Mouse (Mus musculus) spleen, adult 12 weeks (tissue): ENCODE data around the gene Ttll13.

Experiments
- DNase-seq: peaks from one replicate; pipeline ENCODE4 v3.0.0; 2022; ENCODE audit warnings: low spot score

Ttll13 gene

DNA sequence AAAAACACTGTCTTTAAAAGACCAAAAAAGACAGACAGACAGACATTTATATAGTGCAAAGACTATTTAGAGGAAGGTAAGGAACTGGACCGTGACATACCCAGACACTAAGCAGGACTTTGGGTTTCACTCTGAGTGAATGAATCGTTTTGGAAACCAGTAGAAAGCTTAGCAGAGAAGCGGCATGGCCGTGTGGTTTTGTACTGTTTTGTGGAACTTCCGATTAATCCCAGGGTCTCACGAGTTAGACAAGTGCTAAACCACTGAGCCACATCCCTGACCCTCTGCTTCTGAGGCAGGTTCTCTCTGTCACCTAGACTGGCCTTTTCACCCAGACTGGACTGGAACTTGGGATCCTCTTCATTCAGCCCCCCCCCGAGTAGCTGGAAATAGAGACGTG, 31.7 kb upstream of the Ttll13 start:
- DNase-seq: no peak

DNA sequence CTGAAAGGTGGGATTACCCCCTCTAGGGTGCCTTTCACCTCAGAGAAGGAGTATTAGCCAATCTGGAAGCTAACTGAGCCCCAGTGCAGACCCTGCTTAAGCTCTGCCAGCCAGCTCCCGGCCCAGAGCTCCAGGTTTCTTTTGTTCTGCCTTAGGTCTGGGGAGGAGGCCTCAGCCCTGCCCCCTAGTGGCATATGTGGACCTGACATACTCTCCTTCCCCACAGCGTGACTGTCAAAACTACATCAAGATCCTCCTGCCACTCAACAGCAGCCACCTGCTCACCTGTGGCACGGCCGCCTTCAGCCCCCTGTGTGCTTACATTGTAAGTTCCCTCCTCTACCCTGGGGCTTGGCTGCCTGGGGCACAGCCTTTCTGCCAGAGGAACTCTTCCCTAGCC, 30.8 kb upstream of the Ttll13 start:
- DNase-seq: peak; percentile 68

DNA sequence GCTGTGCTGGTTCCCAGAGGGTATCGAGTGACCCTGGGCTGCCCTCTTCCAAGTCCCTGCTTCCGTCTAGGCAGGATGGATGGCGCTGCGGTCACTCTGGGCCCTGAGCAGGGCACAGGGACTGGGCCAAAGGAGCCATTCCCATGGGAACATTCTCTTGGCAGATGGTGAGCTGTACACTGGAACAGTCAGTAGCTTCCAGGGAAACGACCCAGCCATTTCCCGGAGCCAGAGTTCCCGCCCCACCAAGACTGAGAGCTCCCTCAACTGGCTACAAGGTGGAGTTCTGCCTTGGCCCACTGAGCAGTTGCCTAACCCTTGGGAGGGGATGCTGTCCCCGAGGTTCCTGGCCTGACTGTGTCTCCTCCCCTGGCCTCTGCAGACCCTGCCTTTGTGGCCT, 29.6 kb upstream of the Ttll13 start:
- no peak for DNase-seq

DNA sequence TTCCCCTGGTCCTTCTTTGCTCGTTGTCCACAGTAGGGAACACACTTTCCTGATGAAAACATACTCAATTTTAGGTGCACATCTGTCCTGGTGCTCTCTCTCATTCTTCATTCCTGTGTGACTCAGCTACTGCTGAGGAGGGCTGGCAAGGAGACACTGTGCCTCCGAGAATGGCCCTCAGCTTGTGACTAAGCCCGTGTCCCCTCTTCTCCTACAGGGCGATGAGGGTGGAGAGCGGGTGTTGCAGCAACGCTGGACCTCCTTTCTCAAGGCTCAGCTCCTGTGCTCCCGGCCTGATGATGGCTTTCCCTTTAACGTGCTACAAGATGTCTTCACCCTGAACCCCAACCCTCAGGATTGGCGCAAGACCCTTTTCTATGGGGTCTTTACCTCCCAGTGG, 27.5 kb upstream of the Ttll13 start:
- DNase-seq: no peak

DNA sequence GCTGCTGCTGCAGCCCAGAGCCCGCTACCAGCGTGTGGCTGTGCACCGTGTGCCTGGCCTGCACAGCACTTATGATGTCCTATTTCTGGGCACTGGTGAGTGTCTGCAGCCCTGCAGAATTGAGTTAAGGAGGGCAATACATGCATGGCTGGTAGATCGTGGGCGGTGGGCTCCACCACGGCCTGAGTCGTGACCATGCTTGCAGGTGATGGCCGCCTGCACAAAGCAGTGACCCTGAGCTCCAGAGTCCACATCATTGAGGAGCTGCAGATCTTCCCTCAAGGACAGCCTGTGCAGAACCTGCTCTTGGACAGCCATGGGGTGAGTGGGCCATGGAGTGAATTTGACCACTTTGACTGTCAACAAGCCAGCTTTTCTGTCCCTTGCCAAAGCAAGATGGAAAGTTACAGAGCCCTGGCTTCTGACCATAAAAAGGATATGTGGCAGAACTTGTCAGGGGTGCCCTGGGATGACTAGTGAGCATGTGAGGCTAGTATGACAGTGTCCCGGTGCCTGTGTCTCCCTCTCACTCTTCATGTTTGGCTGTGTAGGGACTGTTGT, 25.9 kb upstream of the Ttll13 start:
- no peak for DNase-seq

DNA sequence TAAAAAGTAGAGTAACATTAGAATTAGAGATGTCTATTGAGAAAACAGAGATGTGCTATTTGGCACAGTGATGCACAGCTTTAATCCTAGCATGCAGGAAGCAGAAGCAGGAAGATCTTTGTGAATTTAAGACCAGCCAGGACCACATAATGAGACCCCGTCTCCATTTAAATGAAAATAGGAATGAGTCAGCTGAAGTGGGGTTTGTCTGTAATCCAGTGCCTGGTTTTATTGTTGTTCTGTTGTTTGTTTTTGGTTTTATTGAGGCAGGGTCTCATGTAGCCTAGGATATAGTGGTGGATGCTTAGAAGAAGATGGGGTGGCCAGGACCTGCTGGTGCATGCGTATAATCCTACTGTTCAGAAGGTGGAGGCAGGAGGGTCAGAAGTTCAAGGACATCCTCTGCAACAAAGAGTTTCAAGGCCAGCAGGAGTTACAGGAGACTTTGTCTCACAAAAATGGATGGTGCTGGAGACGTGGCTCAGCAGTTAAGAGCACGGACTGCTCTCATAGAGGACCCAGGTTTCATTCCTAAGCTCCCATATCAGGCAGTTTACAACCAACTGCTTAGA, 24.9 kb upstream of the Ttll13 start:
- no peak for DNase-seq

DNA sequence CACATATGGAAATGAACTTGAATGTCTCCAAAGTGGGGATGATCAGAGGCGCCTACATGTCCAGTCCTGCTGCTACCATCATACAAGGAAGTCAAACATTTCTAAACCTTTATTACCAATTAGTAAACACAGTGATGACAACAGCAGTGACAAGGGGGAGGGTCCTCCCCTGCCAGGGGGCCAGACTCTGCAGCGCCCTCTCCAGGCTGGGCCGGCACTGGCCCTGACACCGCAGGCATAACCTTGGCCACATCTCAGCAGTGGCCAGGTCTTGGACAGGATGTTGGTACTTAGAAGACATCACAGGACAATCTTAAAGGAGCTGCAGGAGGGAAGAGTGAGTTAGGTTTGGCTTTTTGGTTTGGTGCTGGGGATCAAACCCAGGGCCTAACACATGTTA, 19.1 kb upstream of the Ttll13 start:
- no peak for DNase-seq

DNA sequence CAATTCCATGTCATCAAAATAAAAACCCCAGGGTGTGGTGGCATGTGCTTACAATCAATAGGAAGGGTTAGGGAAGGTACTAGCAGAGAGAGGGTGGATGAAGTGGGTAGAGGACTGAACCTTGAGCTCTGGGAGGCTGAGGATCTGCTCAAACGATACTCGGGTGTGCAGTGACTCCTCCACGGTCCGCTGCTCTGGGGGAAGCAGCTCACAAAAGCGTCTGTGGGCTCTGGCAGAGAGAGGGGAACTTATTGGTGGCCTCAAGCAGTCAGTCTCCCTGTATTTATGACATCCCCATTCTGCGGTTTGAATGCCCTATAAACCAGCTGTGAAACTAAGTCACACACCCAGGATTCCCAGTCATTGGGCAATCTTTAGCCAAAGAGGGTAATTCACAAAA, 16.0 kb upstream of the Ttll13 start:
- DNase-seq: no peak

DNA sequence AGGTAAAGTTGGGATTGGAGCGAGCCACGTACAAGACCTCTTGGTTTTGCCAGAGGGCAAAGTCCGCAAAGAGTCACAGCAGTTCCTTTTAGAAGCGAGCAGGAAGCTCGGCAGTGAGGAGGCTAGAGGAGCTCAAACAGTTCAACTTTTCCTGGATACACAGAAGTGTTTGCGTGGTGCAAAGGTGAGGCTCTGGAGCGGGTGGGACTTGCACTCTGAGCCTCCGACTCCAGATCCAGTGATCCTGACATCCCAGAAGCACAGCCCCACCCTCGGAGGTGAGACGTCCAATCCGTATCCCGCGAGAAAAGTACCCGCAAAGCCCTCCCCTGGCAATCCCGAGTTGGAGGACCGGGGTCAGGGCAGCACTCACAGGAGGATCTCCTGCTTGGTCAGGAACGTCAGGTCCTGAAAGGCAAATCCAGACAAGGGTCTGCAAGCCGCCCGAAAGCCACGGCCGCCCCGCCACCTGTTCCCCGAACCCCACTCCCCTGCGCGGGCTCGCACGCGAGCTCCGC, 14.1 kb upstream of the Ttll13 start:
- DNase-seq: no peak

DNA sequence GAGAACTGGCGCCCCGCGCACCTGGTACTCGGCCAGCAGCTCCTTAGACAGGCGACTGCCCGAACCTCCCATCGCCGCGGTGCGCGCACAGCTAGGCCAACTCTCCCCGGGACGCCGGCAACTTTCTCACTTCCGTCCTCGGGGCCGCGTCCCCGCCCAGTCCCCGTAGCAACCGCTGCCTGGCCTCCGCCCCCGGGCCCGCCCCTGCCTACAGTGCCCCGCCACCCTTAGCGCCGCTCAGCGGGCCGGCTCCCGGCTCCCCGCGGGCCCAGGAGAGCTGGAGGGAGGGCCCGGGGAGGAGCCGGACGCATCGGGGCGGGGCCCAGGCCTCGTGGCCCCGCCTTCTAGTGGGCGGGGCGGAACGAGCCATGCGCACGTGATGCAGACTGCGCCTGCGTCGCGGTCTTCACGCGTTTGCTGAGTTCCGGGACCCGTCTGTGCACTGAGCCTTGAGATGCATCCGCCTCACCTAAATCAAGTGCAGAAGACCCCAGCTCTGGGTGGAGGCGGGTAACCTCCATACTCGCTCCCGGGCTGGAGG, 13.6 kb upstream of the Ttll13 start, which contains the start of the genes Cib1 and Gdpgp1:
TSS of gene Cib1 (minus strand) at position 325 of the 541 bp plus-strand sequence.
TSS of gene Gdpgp1 (plus strand) at position 377 of the 541 bp plus-strand sequence.
- DNase-seq: peak; percentile 100

DNA sequence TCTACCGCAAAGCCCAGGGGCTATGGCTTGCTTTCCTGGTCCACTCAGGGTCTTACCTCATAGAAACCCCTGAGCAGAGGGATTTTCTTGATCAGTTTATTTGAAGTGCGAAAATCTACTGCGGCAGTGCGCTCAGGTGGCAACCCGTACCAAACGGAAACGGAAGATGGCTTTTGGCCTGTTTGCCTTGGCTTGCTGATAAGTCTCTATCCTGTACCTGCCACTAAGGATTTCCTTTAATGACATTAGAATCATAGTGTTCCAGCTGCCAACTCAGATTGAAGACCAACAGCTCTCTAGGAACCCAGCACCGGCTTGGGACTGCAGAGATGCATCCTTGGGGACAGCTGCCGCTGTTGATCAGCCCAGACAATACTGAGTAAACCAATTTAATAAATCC, 12.4 kb upstream of the Ttll13 start:
- no peak for DNase-seq

DNA sequence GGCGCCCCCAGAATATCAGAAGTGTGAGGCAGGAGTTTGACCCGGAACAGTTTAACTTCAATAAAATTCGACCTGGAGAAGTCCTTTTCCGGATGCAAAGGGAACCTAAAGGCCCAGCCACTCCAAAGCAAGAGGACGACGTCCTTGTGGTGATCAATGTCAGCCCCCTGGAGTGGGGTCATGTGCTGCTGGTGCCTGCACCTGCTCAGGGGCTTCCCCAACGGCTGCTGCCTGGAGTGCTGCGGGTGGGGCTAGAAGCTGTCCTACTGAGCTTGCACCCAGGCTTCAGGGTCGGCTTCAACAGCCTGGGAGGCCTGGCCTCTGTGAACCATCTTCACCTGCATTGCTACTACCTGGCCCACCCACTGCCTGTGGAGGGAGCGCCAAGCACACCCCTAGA, 7.6 kb upstream of the Ttll13 start:
- no peak for DNase-seq

DNA sequence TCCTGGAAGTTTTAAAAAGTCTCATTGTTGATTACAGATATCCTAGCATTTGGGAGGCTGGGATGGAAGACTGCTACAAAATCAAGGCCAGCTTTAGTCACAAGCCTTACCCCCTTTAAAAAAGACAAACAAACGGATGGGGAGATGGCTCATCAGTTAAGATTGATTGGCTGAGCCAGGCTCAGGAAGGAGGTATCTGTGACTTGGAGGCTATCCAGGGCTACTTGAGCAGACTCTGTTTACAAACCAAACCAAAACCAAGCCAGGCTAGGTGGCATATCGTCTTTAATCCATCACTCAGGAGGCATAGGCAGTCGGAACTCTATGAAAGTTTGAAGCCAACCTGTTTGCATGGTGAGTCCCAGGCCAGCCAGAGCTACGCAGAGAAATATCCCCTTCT, 4.5 kb upstream of the Ttll13 start:
- DNase-seq: no peak

DNA sequence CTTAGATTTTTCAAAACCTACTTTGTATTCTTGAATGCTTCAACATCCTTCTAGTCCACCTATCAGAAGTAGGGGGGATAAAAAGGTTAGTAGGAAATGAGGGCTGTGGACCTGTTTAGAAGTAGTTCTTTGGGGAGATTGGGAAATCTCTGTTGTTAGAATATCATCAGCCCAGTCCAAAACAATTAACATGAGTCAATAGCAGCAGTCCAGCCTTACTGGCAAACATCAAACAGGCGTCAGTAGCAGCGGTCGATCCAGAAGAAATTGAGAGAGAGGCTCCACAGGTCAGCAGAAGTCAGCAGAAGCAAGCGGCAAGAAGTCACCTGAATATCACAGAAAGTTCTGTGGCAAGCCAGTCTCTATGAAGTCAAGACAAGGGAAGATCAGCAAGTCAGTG, 1.3 kb upstream of the Ttll13 start:
- no peak for DNase-seq

DNA sequence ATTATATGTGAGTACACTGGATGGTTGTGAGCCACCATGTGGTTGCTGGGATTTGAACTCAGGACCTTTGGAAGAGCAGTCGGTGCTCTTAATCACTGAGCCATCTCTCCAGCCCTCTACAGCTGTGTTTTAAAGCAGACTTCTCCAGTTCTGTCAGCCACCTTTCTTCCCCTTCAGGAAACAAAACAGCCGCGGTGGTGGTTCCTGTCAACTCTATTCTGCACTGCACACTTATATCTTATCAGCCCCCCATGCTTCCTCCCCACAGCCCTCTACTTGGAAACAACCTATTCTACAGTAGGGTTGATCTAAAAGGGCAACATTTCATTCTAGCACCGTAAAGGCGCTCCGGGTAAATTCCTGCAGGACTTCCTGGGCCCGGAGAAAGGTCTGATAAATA, 683 bp downstream of the Ttll13 start:
- DNase-seq: no peak

DNA sequence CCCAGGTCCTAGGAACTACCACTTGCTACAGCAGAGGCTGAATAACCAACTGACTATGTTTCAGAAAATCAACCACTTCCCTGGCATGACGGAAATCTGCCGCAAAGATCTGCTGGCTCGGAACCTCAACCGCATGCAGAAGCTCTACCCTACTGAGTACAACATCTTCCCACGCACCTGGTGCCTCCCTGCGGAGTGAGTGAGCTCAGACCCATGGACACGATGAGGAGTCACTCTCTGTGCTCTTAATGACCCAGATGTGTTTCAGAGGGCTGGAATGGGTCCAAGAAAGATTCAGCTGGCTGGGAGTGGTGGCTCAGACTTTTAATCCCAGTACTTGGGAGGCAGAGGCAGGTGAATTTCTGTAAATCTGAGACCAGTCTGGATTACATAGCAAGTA, 6.3 kb downstream of the Ttll13 start:
- DNase-seq: no peak

DNA sequence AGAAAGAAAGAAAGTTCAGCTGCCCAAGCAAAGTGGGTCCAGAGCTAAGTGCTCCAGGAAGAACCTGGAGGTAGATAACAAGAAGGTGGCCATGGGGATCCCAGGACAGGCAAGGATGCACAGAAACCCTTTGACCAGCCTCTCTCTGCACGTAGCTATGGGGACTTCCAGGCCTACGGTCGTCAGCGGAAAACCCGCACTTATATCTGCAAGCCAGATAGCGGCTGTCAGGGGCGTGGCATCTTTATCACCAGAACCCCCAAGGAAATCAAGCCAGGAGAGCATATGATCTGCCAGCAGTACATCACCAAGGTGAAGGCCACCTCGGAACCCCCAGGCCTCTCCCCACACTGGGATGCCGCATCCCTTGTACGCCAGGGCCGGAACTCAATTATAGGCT, 6.7 kb downstream of the Ttll13 start:
- no peak for DNase-seq

DNA sequence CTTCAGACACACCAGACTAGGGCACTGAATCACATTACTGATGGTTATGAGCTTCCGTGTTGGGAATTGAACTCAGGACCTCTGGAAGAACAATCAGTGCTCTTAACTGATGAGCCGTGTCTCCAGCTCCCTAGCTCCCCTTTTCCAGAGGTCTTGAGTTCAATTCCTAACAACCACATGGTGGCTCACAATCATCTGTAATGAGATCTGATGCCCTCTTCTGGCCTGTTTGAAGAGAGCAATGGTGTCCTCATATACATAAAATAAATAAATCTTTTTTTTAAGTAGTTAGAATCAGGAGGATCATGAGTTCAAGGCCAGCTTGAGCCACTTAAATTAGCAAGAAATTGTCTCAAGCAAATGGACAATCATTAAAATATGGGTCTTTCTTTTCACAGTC, 9.8 kb downstream of the Ttll13 start:
- DNase-seq: no peak

DNA sequence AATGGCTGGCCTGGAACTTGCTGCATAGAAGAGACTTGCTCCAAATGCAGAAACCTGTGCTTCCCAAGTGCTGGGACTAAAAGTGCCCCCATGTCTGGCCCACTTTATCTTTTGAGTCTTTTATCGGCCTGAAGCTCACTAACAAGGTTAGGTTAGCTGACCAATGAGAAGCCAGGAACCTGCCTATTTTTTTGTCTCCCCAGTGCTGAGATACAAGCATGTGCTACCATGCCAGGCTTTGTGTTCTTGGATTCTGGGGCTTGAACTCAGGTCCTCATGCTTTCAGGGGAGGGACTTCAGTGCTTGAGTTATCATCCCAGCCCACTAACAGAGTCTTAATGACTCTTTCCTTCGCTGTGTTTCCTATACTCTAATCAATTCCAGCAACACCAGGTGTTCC, 11.5 kb downstream of the Ttll13 start:
- DNase-seq: no peak

DNA sequence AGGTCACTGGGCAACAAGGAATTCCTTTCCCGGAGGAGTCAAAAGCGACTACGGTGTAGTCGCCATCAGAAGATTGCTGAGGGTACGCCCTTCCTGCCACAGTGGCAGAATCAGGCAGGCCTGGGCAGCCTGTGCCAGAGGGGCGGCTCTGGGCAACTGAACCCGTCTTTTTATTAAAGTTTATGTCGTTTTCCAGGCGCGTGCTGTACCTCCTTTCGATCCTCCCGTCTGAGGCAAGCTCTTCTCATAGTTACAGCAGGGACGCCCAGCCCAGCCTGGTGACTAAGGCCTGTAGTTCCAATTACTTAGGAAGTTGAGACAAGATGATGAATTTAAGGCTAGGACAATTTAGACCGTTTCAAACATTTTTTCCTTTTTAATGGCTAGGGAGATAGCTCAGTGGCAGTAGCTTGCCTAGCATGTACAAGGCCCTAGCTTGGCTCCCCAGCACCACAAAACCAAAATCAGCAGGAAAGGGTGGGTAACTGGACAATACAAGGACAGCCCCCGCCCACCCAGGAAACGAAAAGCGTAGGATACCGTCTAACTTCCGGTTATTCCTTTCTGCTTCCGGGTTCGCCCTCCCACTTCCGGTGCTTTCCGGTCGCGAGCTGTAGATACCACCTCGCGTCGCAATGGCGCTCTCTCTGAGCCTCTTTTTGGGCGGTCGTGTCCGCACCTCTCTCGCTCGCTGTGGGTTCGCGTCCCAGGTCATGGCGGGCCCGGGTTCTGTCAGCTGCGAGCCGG, 14.6 kb downstream of the Ttll13 start, which contains the start of gene Ngrn:
TSS of gene Ngrn (plus strand) at position 591 of the 747 bp plus-strand sequence.
- DNase-seq: peak; percentile 76

DNA sequence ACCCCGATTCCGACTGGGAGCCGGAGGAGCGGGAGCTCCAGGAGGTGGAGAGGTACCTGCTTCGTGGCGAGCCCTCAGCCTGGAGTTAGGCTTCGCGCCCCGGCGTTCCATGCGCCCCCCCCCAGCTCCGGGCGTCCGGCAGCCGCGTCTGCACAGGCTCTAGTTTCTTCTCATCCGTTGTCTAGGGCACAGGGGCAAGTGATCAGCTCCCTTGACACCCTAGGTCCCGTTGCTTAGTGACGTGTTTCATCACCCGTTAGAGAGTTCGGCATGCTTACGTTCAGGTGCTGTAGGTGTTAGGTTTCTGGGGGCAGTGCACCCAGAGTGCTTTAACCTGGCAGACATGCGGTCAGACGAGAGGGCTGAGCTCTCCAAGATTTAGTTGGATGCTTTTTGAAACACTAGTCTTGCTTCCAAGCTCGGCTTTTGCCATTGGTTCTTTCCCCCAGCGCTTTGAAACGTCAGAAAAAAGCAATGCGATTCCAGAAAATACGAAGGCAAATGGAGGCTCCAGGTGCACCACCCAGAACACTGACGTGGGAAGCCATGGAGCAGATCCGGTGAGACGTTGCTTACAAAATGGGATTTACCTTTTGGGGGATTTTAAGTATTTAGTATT, 15.3 kb downstream of the Ttll13 start:
- no peak for DNase-seq

DNA sequence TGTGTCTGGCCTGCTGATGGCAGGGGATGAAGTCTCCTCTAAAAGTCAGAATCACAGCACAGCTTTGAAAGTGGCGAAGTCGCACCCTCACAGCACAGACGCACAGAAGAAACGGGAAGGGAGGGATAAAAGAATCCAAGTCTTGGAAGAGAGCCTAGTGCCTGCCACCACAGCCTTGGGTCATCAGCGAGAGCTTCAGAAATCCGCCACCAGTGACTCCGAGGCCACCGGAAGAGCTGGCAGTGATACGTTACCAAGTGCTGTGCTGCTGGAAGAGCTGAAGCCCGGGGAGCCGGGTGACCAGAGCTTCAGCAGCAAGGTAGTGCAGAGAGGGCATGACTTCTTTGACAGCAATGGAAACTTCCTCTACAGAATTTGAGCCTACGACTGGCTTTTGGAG, 18.4 kb downstream of the Ttll13 start:
- DNase-seq: no peak

DNA sequence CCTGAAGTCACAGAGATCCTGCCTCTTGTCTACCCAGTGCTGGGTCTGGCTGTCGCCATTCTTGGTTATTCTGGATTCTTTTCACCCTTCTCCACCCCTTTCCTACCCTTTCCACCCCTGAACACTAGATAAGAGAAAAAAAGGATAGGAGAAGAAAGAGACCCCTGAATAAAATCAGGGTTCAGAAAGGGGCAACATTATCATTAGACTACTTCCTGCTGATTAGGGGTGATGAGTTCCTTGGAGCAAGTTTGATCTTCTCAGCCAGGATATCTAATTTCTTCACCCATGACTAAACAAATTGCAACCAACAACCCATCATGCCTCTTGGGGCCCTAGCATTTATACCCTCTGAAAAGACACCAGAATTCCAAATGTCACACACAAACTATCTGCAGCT, 21.6 kb downstream of the Ttll13 start:
- no peak for DNase-seq
